Mouse (Mus musculus) inflammation-experienced regulatory T-cells, adult 6 months (primary cell): ENCODE data around the gene Nudt17. TPM values are rescaled to one million over a fixed set of nuclear protein-coding genes. Genes with fewer than 3 reads are reported as not detected.
A peak's percentile ranks its signal among the peaks of the same experiment; 100 is the strongest.
"Not testable (repeated sequence)": the region's sequence is repeated elsewhere in the genome, so short reads cannot be mapped to it uniquely, and the experiment has no call there.

Experiments
- ATAC-seq: one replicate; pipeline ENCODE4 v1.8.0; 2017
- polyA plus RNA-seq, 3 experiments: library from polyadenylated mRNA; unstranded; fragments of 100-300 nt; shearing (Covaris generic); gene quantifications; one replicate each; pipeline ENCODE4 v1.2.1; 2017

Gene Nudt17
- polyA plus RNA-seq, 3 experiments from 2014 or later: 0.86 to 2.5 (median 1.3) TPM

DNA sequence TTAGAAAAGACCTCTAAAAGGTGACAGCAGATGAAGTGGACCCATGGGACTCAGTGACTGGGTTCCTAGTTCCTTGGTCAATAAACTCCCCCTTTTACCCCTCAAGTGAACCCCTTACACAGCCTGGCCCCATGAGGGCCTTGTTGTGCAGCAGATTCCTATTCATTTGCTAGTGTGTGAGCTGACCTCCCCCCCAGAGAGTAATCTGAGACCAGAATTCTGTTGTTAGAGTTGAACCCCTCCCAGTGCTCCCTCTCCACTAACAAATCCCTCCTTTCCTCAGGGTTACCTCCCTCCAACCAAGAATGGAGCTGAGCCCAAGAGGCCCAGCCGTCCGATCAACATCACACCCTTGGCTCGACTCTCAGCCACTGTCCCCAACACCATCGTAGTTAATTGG, 7.4 kb downstream of the Nudt17 start:
- ATAC-seq: no peak

DNA sequence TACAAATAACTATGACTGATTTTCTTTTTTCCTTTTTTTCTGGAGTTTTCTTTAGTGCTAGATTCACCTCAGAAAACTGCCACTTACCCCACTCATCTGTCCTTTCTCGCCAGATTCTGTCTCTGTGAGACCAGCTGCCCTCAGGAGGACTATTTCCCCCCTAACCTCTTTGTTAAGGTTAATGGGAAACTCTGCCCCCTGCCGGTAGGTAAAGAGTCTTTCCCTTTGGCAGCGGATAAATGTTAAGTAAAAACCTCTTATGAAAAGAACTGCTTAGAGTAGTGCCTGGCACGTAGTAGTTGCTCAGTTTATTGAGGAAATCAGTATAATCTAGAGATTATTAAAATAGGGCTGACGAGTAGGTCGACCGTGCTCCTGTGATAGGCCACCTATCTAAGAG, 8.0 kb downstream of the Nudt17 start:
- ATAC-seq: no peak

GRCm38 (mm10) chr3:96698993-96699690, 9.2 kb downstream of the Nudt17 start:
- ATAC-seq: no peak

- peak; percentile 66 for ATAC-seq
These were observed 11.3 kb downstream of the Nudt17 start for GRCm38 (mm10) chr3:96696766-96697732.

- peak; percentile 64 for ATAC-seq
These were observed 12.1 kb downstream of the Nudt17 start, which contains the start of gene Pias3 for GRCm38 (mm10) chr3:96696198-96696765. Gene Pias3, plus strand, starts transcription at chr3:96696384.

DNA sequence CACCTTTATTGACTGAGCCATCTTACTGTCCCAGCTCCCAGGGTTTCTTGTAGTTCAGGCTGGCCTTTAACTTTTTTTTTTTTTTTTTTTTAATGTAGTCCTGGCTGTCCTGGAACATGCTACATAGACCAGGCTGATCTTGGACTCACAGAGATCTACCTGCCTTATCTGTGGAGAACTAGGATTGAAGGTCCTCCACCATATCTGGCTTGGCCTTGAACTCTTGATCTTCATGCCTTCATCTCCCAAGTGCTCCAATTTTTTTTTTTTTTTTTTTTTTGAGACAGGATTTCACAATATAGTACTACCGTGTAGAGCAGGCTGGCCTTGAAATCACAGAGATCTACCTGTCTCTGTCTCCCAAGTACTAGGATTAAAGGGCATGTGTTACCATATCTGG, 14.8 kb downstream of the Nudt17 start:
- no peak for ATAC-seq

DNA sequence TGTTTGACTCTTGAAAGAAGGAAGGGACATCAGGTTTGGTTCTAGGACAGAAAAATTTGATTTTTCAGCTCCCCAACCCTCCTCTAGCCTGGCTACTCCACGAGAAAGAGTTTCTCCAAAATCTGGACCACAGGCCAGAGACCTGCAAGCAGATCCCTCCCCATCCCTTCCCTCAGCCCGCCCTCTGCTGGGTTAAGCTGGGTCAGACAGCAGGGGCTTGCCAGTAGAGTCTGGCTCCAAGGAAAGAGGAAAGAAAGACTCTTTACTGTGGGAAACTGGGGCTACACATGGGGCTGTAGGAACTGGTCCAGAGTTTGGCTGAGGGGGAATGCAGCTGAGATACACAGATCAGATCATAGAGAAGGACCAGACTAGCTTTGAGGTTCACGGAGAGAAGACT, 15.9 kb downstream of the Nudt17 start:
- ATAC-seq: no peak

GRCm38 (mm10) chr3:96690298-96690697, 18.1 kb downstream of the Nudt17 start:
- ATAC-seq: no peak

GRCm38 (mm10) chr3:96688854-96689253, 19.5 kb downstream of the Nudt17 start:
- no peak for ATAC-seq

DNA sequence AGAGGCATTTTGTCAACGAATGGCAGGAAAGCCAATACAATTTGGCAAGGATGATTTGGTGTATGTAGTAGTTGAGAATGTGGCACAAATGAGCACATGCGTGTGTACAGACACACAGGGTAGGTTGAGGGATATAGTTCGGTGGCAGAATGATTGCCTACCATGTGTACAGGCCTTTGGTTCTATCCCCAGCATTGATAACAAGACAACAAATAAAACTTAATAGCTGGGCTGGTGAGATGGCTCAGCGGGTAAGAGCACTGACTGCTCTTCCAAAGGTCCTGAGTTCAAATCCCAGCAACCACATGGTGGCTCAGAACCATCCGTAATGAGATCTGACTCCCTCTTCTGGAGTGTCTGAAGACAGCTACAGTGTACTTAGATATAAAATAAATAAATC, 22.3 kb downstream of the Nudt17 start:
- ATAC-seq: not testable (repeated sequence)

DNA sequence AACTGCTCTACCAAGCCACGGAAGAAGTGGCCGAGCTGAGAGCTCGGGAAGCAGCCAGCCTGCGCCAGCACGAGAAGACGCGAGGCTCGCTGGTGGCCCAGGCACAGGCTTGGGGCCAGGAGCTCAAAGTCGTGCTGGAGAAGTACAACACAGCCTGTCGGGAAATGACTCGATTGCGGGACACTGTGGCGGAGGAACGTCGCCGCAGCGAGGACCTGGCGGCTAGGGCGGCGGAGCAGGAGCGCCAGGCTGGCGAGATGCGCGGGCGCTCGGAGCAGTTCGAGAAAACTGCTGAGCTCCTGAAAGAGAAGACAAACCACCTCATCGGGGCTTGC, 23.6 kb downstream of the Nudt17 start:
- ATAC-seq: no peak

DNA sequence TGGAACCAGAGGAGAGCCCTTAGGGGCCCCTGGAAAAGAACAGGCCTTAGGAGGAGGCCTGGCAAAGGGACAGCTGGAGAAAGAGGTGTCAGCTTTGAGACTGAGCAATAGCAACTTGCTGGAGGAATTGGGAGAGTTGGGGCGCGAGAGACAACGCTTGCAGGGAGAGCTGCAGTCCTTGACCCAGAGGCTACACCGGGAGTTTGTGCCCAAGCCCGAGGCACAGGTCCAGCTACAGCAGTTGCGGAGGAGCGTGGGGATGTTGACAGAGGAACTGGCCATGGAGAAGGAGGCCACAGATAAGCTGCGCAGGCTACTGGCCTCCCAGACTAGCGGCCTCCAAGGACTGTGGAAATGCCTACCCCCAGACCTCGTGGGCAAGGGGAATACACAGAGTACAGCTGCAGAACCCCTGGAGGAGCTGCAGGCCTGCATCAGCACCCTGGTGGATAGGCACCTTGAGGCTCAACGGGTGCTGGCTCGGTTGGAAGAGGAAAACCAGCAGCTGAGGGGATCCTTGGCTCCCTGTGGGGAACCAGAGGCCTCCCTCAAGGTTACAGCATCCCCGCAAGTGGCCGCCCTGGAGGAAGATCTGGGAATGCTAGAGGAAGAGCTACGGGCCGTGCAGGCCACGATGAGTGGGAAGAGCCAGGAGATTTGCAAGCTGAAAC, 24.1 kb downstream of the Nudt17 start:
- no peak for ATAC-seq

DNA sequence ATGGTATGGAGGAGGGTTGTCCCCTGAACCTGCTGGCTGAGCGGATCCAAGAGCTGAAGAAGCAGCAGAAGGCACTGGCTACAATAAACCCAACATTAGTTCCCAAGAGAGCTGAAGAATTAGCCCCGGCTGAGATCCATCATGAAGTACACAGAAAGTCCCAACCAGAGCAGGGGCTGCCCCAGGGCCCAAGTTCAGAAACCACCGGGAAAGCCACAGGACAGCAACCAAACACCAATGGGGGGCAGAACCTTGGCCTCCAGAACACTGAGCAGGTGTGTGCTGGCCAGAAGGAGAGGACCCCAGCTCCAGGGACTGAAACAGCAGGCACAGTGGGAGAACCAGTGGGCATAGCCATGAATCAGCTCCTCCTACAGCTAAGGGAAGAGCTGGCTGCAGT, 24.9 kb downstream of the Nudt17 start:
- ATAC-seq: no peak

DNA sequence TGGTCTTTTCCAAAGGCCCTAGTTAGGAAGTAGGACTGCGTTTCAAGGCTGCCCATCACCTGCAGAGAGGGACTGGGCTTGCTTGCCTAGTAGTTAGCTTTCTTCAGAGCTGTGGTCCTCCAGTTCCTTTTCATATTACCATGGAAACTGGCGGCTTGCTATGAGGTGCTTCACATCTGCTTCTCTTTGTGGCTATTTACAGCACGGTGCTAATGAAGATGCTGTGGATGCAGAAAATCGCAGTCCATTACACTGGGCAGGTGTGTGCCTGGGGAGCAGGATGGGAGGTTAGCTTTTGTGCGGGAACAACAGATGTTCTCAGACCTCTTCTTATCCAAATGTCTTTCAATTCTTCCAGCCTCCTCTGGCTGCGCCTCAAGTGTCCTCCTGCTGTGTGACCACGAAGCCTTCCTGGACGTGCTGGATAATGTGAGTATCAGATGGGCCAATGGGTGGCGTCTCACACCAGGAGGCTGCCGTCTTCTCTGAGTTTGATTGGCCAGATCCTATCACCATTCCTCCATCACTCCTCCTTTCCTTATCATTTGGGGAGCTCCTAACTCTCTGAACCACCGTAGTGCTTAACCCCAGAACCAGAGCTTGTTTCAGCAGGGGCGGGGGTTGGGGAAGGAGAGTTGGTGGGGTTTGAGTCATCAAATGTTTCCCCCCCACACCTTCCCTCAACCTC, 27.9 kb downstream of the Nudt17 start:
- ATAC-seq: no peak

GRCm38 (mm10) chr3:96679159-96679674, 29.1 kb downstream of the Nudt17 start:
- ATAC-seq: no peak

DNA sequence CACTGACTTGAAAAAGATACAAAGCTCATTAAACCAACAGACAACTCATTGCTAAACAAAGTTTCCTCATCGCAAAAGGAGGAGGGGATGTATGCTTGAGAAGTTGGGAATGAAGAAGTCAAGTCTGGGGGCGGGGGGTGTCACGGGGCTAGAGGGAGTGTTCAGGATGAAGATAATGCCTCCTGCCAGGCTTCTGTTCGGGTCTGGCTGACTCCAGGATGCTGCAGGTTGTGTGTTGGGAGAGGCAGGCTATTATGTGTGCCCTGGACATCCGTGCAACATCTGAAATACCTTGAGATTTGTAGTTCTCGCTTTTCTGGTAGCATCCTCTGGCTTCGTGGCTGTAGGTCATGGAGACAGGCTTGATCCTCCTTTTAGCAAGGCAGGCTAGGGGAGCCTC, 29.9 kb downstream of the Nudt17 start:
- ATAC-seq: no peak

DNA sequence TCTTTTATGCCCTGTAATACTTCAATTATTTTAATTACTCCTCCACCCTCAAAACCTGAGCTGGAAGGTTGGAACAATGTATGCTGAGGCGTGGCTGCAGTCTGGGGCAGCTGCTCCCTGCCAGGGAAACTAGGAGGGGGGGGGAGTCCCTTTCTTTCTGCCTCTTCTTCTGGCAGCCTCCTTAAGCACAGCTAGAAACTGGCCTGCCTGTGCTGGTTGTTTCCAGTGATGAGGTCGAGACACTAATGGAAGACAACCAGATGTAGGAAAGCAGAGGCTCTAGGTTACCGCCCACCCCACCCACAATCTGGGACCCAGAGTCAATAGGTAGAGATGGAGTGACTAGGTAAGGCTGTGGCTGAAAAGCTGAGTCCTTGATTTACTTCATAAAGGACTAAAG, 32.7 kb downstream of the Nudt17 start:
- no peak for ATAC-seq

GRCm38 (mm10) chr3:96675171-96675570, 33.2 kb downstream of the Nudt17 start:
- ATAC-seq: peak; percentile 85

DNA sequence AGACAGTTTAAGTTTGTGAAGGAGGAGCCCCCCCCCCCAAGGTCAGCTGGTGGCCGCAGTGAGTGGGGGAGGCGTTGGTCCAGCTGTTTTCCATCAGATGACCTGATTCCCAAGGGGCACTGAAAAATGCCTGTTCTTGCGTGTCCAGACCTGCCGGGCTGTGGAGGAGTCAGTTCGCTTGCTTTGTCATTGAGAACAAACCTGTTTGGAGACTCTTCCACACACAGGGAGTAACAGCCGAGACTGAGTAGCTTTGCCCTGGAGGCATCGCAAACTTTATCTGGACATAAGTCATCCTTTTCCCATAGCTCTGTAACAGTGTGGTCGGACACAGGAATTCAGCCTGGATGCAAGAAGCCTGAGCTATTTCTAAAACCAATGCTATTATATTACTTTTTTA, 33.9 kb downstream of the Nudt17 start:
- no peak for ATAC-seq

GRCm38 (mm10) chr3:96673514-96673913, 34.8 kb downstream of the Nudt17 start:
- ATAC-seq: no peak

- no peak for ATAC-seq
These were observed 36.8 kb downstream of the Nudt17 start for GRCm38 (mm10) chr3:96671519-96671918.
